Mouse (Mus musculus) kidney, embryonic 16.5 days (tissue): ENCODE results near the gene Spi1. TPM values are rescaled to one million over a fixed set of nuclear protein-coding genes. Genes with fewer than 3 reads are reported as not detected.

Source experiments
- ATAC-seq: fragments of 200-750 bp; cut with Nextera tagmentation; 2 replicates; pipeline ENCODE4 v1.8.0; 2017; ENCODE audit warnings: moderate TSS enrichment; ENCODE audit not compliant: low FRiP score, low TSS enrichment
- H3K27ac ChIP-seq: fragments of 300-500 bp; sonication (generic); 2 replicates; pipeline ENCODE4 v1.5.1; 2014; ENCODE audit warnings: low read length
- H3K27me3 ChIP-seq: fragments of 300-500 bp; sonication (generic); 2 replicates; pipeline ENCODE4 v1.6.1; 2014; ENCODE audit warnings: low read length, control low read depth, mixed read lengths; ENCODE audit not compliant: insufficient read depth
- H3K36me3 ChIP-seq: fragments of 300-500 bp; sonication (generic); 2 replicates; pipeline ENCODE4 v1.6.1; 2014; ENCODE audit warnings: low read length, control low read depth, mixed read lengths; ENCODE audit not compliant: insufficient read depth
- H3K4me1 ChIP-seq: fragments of 300-500 bp; sonication (generic); 2 replicates; pipeline ENCODE4 v1.6.1; 2014; ENCODE audit warnings: low read length, control low read depth, mixed read lengths; ENCODE audit not compliant: insufficient read depth
- H3K4me2 ChIP-seq: fragments of 300-500 bp; sonication (generic); replicated peaks from 2 replicates; pipeline ENCODE4 v1.6.1; 2014; ENCODE audit warnings: low read depth, low read length
- H3K4me3 ChIP-seq: fragments of 300-500 bp; sonication (generic); 2 replicates; pipeline ENCODE4 v1.5.1; 2014; ENCODE audit warnings: mild to moderate bottlenecking, low read length
- H3K9ac ChIP-seq: fragments of 300-500 bp; sonication (generic); replicated peaks from 2 replicates; pipeline ENCODE4 v1.6.1; 2014; ENCODE audit warnings: low read length
- H3K9me3 ChIP-seq: fragments of 300-500 bp; sonication (generic); 2 replicates; pipeline ENCODE4 v1.6.1; 2016; ENCODE audit warnings: low read length, control low read depth
- WGBS: fragments of 180-500 bp; shearing (Covaris S2); extraction: QIAGEN DNeasy Blood & Tissue Kit; methylation state at CpG from one replicate; pipeline ENCODE4 v1.1.7; 2014; 5-methylcytosine and 5-hydroxymethylcytosine counted together
- polyA plus RNA-seq: library from polyadenylated mRNA; unstranded; fragments of >200 nt; fragmentation: Nextera tagmentation; extraction: Ambion mirVana; gene quantifications from 2 replicates; pipeline ENCODE4 v1.2.1, GENCODE M21; 2015

Gene Spi1
- polyA plus RNA-seq, 1 experiment from 2014 or later: 4.2 TPM

DNA sequence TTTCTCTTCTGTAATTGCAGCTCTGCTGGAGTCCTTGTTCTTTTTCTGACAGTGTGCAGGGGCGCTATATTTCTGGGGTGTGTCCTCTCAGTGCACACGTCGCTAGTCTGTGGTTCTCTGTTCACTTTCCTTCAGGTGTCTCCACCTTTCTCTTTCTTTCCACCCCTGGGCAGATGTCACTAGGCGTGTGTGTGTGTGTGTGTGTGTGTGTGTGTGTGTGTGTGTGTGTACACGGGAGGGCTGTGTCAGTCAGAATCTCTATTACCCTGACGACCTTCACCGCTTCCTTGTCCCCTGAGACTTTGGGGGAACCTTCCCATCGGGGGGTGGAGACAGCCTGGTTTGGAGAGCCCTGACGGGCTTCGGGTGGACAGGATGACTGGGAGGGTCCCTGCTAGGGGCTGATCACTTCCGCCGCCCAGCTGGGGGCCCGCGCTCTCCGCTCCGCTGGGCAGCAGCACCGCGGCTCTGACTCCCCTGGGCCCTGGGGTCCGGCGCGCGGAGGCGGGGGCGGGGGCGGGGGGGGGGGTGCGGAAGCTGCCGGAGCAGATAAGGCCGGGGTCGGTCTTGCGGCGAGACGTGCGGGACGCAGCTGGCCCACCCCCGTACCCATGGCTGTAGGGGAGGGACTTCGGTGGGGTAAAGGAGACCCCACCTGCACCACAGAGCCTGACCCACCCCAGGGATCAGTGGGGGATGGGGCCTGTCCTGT lies 3.7 kb upstream of the Spi1 start:
- Histone ChIP-seq H3K4me3 (peak overlapping the region; percentile 55), H3K27me3 (no peaks in the 10 kb centered on the region), H3K9me3 (no peaks in the 10 kb centered on the region), H3K4me2 (peak overlapping the region; percentile 86), H3K36me3 (no peaks in the 10 kb centered on the region), H3K4me1 (peaks cover 4% of the 10 kb centered on the region; the same call in 1 of the 2 replicates), H3K9ac (peak overlapping the region; percentile 71), H3K27ac (no peak overlapping the region)
- ATAC-seq: peak; percentile 90
- WGBS: under 1% methylated on average over 34 of the region's 36 CpGs

DNA sequence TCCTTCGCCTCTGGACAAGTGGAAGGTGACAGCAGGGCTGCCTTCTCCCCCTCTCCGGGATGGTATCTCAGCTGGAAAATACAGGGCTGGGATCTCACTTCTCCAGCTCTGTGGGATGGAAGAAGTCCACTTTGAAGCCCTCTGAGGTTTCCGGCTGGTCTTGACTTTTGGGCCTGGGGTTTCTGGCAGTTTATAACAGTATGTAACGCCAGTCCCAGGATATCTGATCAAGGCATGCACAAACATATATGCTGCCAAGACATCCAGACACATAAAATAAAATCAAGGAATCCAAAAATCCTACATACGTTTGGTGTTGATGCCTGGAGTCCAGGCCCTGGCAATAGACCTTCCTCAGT lies 3.2 kb upstream of the Spi1 start:
- no peaks in the 10 kb centered on the region for H3K27me3 ChIP-seq
- ATAC-seq: no peak
- peak overlapping the region; percentile 86 for H3K4me2 ChIP-seq
- H3K27ac ChIP-seq: no peak overlapping the region
- H3K4me3 ChIP-seq: peak overlapping the region; percentile 55
- H3K36me3 ChIP-seq: no peaks in the 10 kb centered on the region
- H3K9ac ChIP-seq: peak overlapping the region; percentile 71
- H3K9me3 ChIP-seq: no peaks in the 10 kb centered on the region
- WGBS: 21% methylated on average over 5 of the region's 5 CpGs
- peaks cover 4% of the 10 kb centered on the region; the same call in 1 of the 2 replicates for H3K4me1 ChIP-seq

DNA sequence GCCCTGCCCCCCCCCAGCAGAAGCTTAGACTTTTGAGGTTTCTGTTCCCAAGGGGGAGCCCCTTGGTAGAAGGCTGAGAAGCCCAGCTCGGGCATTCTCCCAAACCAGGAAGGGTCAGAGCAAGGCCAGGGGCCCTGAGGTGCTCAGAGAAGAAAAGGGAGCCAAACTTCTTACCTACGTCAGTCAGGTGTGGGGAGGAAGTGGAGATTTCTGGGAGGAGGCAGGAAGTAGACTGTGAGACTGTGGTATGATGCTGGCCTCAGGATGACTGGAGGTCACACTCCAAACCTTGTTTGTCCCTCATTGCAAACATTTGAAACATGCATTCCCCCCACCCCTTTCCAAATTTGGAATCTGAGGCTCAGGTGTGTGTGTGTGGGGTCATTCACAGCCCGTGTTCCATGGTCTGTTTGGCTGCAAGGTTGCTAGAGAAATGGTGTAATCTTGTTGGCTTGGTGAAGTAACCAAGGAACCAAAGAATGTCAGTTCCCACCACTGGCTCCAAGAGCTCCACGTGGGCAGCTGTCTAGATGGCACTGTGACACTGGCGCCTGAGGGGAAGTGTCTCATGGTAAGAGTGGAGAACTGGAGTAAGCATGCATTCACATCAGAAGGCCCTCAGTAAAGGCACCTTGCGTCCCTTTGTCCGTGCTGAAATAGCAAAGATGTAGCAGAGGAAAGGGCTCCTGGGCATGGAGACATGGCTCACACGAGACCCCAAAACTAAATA lies 1.2 kb upstream of the Spi1 start:
- WGBS: 82% methylated on average over 8 of the region's 8 CpGs
- peaks cover 4% of the 10 kb centered on the region; the same call in 1 of the 2 replicates for H3K4me1 ChIP-seq
- no peak for ATAC-seq

DNA sequence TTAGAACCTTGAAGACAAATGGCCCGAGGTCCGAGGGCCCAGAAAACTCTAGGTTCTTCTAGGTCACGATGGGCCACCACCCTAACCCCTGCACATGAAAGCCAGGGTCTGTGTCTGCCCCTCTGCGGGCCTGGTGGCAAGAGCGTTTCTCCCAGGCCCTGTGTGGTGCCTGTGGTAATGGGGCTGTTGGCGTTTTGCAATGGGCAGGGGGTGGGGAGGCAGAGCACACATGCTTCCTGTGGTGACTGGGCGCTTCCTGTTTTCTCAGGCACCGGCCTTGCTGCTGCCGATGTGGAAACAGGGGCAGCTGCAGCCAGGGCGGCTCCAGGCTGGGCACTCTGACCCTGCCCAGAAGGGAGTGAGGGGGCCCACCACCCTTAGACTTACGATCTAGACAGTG lies 654 bp downstream of the Spi1 start:
- no peaks in the 10 kb centered on the region for H3K9me3 ChIP-seq
- no peaks in the 10 kb centered on the region for H3K27me3 ChIP-seq
- H3K27ac ChIP-seq: no peak overlapping the region
- no peak overlapping the region for H3K4me2 ChIP-seq
- no peak overlapping the region for H3K4me3 ChIP-seq
- ATAC-seq: peak; percentile 22
- H3K4me1 ChIP-seq: peaks cover 4% of the 10 kb centered on the region; the same call in 1 of the 2 replicates
- WGBS: 56% methylated on average over 11 of the region's 11 CpGs
- H3K9ac ChIP-seq: 0 out of 2 replicates have a peak overlapping the region, but pooled peaks have one; percentile 2
- H3K36me3 ChIP-seq: no peaks in the 10 kb centered on the region

More for the DNA sequence above, 1.2 kb upstream of the Spi1 start:
- Histone ChIP-seq H3K4me2 (no peak overlapping the region), H3K9me3 (no peaks in the 10 kb centered on the region), H3K36me3 (no peaks in the 10 kb centered on the region), H3K27me3 (no peaks in the 10 kb centered on the region), H3K27ac (no peak overlapping the region), H3K9ac (no peak overlapping the region), H3K4me3 (no peak overlapping the region)

DNA sequence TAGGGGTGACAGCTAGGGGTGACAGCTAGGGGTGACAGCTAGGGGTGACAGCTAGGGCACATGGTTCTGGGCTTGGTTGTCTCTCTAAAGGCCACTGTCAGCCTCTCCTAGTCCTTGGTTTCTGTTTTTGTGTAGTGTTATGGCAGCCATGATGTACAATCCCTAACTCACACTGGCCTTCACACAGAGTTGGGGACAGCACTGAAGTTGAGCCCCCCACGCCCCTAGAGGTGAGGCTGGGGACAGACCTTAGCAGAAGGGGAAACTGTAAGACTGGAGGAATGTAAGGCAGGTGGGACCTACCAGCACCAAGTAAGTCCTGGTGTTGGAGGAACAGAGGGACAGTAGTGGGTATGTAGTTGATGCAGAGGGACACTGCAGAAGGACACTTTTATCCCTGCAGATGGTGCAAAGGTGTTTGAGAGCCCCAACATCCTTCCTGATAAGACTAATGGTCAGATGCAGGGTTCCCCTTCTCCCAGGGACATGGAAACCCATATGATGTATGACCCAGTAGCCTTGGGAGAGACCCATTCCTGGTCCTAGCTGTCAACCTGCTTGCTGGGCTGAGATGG lies 1.3 kb downstream of the Spi1 start:
- no peak overlapping the region for H3K4me2 ChIP-seq
- no peak overlapping the region for H3K27ac ChIP-seq
- no peak overlapping the region for H3K9ac ChIP-seq
- no peak for ATAC-seq
- 77% methylated on average over 1 of the region's 1 CpGs for WGBS
- no peaks in the 10 kb centered on the region for H3K27me3 ChIP-seq
- H3K9me3 ChIP-seq: no peaks in the 10 kb centered on the region
- peaks cover 4% of the 10 kb centered on the region; the same call in 1 of the 2 replicates for H3K4me1 ChIP-seq
- no peak overlapping the region for H3K4me3 ChIP-seq
- H3K36me3 ChIP-seq: no peaks in the 10 kb centered on the region

DNA sequence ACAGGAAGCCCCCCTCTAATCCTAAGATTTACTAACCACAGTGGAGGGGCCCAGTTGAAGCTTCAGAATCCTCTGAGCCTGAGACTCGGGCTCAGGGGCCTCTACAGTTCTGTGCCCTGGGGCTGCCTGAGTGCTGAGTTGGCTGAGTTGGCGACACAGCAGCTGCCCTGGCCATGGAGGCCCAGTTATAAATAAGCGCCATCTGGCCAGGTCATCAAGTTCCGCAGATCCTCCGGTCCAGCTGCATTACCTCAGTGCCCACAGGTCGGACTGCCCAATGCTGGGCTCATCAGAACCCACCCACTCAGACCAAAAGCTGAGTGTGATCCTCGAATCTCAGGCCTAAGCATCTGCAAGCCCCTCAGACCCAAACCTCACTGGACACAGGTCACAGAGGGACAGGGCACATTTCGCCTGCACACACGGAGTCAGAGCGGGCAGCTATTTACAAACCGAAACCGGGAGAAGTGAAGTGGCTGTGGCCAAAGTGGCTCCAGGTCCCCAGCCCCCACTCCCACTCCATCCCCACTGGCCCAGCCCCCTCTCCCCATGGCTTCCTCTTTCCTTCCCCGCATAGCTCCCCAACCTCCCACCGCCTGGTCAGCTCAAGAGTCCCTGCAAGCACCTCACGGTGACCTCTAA lies 2.1 kb downstream of the Spi1 start:
- H3K36me3 ChIP-seq: no peaks in the 10 kb centered on the region
- no peak overlapping the region for H3K4me3 ChIP-seq
- no peak overlapping the region for H3K27ac ChIP-seq
- H3K9me3 ChIP-seq: no peaks in the 10 kb centered on the region
- no peak overlapping the region for H3K9ac ChIP-seq
- H3K4me2 ChIP-seq: no peak overlapping the region
- no peak for ATAC-seq
- H3K4me1 ChIP-seq: no peaks in the 10 kb centered on the region
- H3K27me3 ChIP-seq: no peaks in the 10 kb centered on the region
- 74% methylated on average over 15 of the region's 15 CpGs for WGBS

DNA sequence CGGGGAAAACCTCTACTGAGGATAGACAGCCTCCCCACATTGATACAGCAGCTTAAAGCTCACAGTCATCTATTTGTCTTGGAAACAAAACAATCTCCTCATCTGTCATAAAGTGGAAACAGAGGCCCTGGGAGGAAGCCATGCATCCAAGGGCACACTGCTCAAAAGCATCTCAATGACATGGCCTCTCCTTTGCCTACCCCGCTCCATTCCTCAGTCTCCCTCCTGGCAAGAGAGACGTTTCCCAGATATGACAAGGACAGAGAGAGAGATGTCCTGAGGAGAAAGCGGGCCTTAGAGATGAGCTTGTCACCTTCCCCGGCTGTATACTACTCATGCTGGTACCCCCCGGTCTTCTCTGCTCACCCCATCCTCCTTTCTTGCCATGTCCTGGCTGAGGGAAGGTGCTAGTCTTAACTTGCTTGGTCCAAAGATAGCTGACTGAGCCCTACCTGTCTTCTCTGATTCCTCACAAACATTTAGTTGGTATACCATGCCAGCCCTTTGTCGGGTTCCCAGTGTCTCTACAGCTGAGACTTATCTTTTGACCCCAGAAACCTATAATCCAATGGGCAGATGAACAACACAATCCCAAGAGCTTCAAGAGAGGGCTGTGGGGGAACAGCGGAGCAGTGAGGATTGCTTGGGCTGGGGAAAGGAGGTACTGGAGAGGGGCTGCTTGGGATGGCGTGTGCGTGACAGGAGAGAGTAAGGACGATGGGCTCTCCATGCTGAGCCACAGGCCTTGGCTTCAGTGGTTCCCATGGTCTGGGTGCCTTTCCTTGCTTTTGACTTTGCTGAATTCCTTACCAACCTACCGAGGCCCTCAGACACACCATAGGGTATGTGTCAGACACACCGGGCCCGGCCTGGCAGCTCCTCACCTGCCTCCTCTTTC lies 3.6 kb downstream of the Spi1 start:
- no peaks in the 10 kb centered on the region for H3K27me3 ChIP-seq

DNA sequence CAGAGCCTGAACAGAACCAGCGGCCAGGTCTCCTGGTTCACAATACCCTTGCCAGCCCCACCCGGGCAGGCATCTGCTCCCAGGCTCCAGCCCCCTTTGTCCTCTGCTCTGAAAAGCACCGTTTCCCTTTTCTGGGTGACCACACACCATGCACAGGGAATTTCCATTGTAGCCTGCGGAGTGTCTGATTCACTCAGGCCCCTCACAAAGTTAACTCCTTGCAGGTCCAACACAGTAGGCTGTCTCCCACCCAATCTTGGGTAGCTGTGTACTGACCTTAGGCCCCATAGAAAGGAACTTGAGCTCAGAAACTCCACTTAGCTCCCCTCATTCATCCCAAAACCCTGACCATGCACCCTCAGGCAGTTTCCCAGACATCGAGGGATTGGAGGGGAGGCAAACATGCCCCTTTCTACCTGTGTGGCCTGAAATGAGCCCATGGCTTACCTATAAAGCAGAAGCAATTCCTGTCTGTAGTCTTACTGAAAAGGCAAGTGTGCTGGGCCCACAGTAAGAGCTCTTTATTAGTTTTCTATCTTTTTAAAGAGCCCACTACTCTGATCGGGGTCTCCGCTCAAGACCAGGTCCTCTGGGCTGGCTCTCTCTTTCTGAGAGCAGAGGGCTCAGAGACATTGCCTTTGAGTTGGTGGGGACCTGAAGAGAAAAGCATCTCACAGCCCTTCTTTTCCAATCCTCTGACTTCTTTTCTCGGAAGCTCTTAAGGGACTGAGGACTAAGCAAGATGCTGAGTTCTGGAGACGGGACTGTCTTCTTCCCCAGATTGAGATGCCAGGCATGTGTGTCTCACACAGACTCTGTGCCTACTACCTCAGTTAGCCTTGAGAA lies 4.4 kb downstream of the Spi1 start:
- Histone ChIP-seq H3K4me3 (no peak overlapping the region), H3K27ac (no peak overlapping the region), H3K9ac (no peak overlapping the region), H3K4me1 (no peaks in the 10 kb centered on the region), H3K36me3 (no peaks in the 10 kb centered on the region), H3K4me2 (no peak overlapping the region), H3K9me3 (no peaks in the 10 kb centered on the region), H3K27me3 (no peaks in the 10 kb centered on the region)
- 74% methylated on average over 9 of the region's 9 CpGs for WGBS
- ATAC-seq: no peak

More for the DNA sequence above, 3.6 kb downstream of the Spi1 start:
- Histone ChIP-seq H3K27ac (no peak overlapping the region), H3K36me3 (no peaks in the 10 kb centered on the region), H3K4me2 (no peak overlapping the region), H3K4me1 (no peaks in the 10 kb centered on the region), H3K9me3 (no peaks in the 10 kb centered on the region), H3K9ac (0 out of 2 replicates have a peak overlapping the region, but pooled peaks have one; percentile 4), H3K4me3 (no peak overlapping the region)
- WGBS: 92% methylated on average over 14 of the region's 14 CpGs
- ATAC-seq: no peak
